Mouse (Mus musculus): ENCODE measurements around the gene Miga2. TPM values are rescaled to one million over a fixed set of nuclear protein-coding genes. Genes with fewer than 3 reads are reported as not detected.
A peak's percentile ranks its signal among the peaks of the same experiment; 100 is the strongest.

The Miga2 gene
- polyA plus RNA-seq, 1 experiment from 2014 or later: 32.0 TPM

DNA sequence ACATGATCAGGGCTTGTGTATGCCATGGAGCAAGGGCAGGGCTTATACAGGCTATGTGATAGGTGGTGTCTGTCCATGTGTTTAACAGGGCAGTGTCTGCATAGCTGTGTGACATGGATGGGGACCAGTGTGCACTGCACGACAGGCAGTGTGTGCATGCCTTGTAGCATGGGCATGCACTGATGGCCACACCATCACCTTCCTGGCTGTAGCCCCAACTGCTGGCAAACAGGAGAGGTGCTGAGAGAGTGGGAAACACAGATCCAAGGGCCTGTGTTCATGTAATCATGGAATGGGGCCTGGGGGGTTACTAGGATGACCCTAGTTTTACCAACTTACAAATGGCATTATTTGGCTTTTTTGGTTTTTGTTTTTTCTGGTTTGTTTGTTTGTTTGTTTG, 39.8 kb downstream of the Miga2 start:
- no peak overlapping the region for H3K4me3 ChIP-seq (ENCODE audit: low read length)
- H3K9me3 ChIP-seq (ENCODE audit: low read length): no peaks in the 10 kb centered on the region
- no peak overlapping the region for H3K4me2 ChIP-seq (replicated peaks; ENCODE audit: low read depth, low read length)
- no peaks in the 10 kb centered on the region for H3K4me1 ChIP-seq (ENCODE audit: insufficient read depth, low read length)
- 96% methylated on average over 1 of the region's 1 CpGs for WGBS
- H3K9ac ChIP-seq (replicated peaks; ENCODE audit: low read length): no peak overlapping the region
- H3K27me3 ChIP-seq (ENCODE audit: insufficient read depth, low read length): no peaks in the 10 kb centered on the region
- no peak overlapping the region for H3K27ac ChIP-seq (ENCODE audit: low read length)
- H3K36me3 ChIP-seq (ENCODE audit: insufficient read depth, low read length): peaks cover 50% of the 10 kb centered on the region
- ATAC-seq (ENCODE audit: low FRiP score, low TSS enrichment): no peak

DNA sequence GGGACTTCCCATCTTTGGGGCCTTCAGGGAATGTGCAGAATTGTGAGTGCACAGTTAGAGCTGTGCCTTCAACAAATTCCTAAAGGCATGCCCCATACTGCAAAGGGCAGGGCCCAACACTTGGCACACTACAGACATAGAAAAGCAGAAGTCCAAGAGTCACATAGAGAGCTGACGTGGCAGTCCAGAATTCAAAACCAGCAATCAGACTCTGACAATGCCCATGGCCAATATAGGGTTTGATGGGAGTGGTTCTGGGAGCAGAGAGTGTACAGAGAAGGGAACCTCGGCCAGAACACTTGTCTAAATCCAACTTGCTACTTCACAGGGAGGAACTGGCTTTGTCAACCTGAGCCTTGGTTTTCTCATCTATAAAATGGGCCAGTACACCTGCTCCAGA, 43.2 kb downstream of the Miga2 start:
- H3K36me3 ChIP-seq (ENCODE audit: insufficient read depth, low read length): peaks cover 34% of the 10 kb centered on the region
- no peaks in the 10 kb centered on the region for H3K27me3 ChIP-seq (ENCODE audit: insufficient read depth, low read length)
- no peaks in the 10 kb centered on the region for H3K4me1 ChIP-seq (ENCODE audit: insufficient read depth, low read length)
- H3K9me3 ChIP-seq (ENCODE audit: low read length): no peaks in the 10 kb centered on the region
- ATAC-seq (ENCODE audit: low FRiP score, low TSS enrichment): no peak; the same call in 1 of the 2 replicates
- H3K4me3 ChIP-seq (ENCODE audit: low read length): no peak overlapping the region
- no peak overlapping the region for H3K9ac ChIP-seq (replicated peaks; ENCODE audit: low read length)
- H3K4me2 ChIP-seq (replicated peaks; ENCODE audit: low read depth, low read length): no peak overlapping the region
- 82% methylated on average over 2 of the region's 2 CpGs for WGBS
- no peak overlapping the region for H3K27ac ChIP-seq (ENCODE audit: low read length)

DNA sequence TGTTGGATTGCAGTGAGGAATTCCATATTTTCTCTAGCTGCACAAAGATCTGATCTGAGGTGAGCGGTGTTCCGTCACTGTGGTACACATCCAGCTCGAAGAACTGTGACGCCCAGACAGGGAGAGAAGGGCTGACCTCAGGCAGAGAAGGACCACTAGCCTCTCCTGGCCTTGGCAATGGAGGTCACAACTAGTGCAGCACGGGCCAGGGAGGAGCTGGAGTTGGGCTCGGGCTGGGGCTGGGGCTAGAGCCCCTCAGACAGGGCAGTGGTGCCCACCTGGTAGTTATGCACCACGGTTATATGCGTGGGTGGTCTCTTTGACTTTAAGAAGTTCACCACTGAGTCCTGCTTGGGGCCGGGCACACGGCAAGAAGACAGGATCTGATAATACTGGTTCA, 43.7 kb downstream of the Miga2 start:
- Histone ChIP-seq H3K27ac (ENCODE audit: low read length) (no peak overlapping the region), H3K36me3 (ENCODE audit: insufficient read depth, low read length) (peaks cover 29% of the 10 kb centered on the region), H3K4me3 (ENCODE audit: low read length) (no peak overlapping the region), H3K9me3 (ENCODE audit: low read length) (no peaks in the 10 kb centered on the region), H3K9ac (replicated peaks; ENCODE audit: low read length) (no peak overlapping the region), H3K27me3 (ENCODE audit: insufficient read depth, low read length) (no peaks in the 10 kb centered on the region), H3K4me1 (ENCODE audit: insufficient read depth, low read length) (no peaks in the 10 kb centered on the region), H3K4me2 (replicated peaks; ENCODE audit: low read depth, low read length) (no peak overlapping the region)
- ATAC-seq (ENCODE audit: low FRiP score, low TSS enrichment): no peak
- 90% methylated on average over 10 of the region's 10 CpGs for WGBS

DNA sequence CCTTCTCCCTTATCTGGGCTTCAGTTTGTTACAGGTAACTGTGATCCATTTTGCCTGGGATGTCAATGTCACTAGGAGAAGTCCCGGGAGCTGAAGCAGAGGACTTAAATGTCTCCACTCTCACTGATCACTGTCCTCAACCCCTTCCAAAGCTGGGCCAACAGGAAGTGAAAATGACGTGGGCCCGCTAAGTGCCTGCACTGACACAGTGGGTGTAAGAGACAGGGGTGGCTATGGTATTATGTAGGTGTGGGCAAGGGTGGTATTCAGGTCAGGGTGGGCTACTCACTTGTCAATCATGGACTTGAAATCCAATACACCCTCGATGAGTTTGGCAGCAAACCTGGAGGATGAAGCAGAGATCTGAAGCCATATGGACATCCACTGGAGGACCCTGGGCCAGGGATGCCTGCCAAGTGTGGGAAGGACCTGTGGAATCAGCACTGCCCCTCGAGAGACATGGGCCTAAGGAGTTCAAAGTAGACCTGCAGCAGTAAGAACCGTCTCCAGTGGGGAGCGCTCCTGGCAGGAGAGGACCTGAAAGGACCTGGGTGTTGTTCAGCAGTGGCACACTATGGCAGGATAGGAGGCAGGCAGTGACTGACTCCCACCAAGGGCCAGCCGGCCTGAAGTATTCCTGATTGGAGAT, 44.5 kb downstream of the Miga2 start:
- no peaks in the 10 kb centered on the region for H3K9me3 ChIP-seq (ENCODE audit: low read length)
- WGBS: 84% methylated on average over 8 of the region's 8 CpGs
- no peaks in the 10 kb centered on the region for H3K27me3 ChIP-seq (ENCODE audit: insufficient read depth, low read length)
- no peaks in the 10 kb centered on the region for H3K4me1 ChIP-seq (ENCODE audit: insufficient read depth, low read length)
- no peak overlapping the region for H3K27ac ChIP-seq (ENCODE audit: low read length)
- ATAC-seq (ENCODE audit: low FRiP score, low TSS enrichment): no peak
- H3K36me3 ChIP-seq (ENCODE audit: insufficient read depth, low read length): peaks cover 29% of the 10 kb centered on the region
- H3K4me2 ChIP-seq (replicated peaks; ENCODE audit: low read depth, low read length): no peak overlapping the region
- no peak overlapping the region for H3K4me3 ChIP-seq (ENCODE audit: low read length)
- no peak overlapping the region for H3K9ac ChIP-seq (replicated peaks; ENCODE audit: low read length)

DNA sequence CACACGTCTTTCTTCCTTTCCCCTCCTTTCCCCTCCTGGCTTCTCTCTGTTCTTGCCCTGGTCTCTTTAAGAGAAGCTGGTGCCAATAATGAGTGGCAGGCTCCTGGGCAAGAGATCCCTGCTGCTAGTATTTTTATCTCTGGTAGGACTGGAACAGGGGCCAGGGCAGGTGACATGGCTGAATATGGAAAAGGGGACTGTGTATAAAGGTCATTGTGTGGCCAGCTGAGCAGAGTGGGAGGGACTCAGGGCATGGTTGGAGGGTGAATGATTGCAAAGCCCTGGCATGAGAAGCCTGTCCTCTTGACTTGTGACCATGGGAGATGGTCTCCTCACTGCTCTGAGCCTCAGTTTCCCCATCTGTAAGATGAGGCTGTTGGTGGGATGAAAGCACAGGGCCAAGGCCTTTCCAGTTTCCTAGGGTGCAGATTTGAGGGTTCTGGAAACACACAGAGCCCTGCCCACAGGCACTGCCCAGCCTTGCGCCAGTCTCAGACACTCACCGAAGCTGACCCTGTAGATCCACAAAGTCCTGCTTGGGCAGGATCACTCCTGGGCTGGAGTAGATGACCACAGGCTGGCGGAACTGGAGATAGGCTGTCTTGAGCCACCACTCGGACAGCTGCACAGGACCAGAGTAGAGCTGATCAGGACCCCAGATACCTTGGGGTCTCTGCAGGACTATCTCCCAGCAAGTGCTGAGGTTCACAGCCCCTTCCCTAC, 45.6 kb downstream of the Miga2 start:
- no peak overlapping the region for H3K27ac ChIP-seq (ENCODE audit: low read length)
- no peak overlapping the region for H3K9ac ChIP-seq (replicated peaks; ENCODE audit: low read length)
- WGBS: 84% methylated on average over 5 of the region's 5 CpGs
- H3K9me3 ChIP-seq (ENCODE audit: low read length): no peaks in the 10 kb centered on the region
- peaks cover 29% of the 10 kb centered on the region for H3K36me3 ChIP-seq (ENCODE audit: insufficient read depth, low read length)
- peaks cover 2% of the 10 kb centered on the region for H3K4me1 ChIP-seq (ENCODE audit: insufficient read depth, low read length)
- no peak overlapping the region for H3K4me2 ChIP-seq (replicated peaks; ENCODE audit: low read depth, low read length)
- no peak for ATAC-seq (ENCODE audit: low FRiP score, low TSS enrichment)
- no peaks in the 10 kb centered on the region for H3K27me3 ChIP-seq (ENCODE audit: insufficient read depth, low read length)
- H3K4me3 ChIP-seq (ENCODE audit: low read length): no peak overlapping the region

DNA sequence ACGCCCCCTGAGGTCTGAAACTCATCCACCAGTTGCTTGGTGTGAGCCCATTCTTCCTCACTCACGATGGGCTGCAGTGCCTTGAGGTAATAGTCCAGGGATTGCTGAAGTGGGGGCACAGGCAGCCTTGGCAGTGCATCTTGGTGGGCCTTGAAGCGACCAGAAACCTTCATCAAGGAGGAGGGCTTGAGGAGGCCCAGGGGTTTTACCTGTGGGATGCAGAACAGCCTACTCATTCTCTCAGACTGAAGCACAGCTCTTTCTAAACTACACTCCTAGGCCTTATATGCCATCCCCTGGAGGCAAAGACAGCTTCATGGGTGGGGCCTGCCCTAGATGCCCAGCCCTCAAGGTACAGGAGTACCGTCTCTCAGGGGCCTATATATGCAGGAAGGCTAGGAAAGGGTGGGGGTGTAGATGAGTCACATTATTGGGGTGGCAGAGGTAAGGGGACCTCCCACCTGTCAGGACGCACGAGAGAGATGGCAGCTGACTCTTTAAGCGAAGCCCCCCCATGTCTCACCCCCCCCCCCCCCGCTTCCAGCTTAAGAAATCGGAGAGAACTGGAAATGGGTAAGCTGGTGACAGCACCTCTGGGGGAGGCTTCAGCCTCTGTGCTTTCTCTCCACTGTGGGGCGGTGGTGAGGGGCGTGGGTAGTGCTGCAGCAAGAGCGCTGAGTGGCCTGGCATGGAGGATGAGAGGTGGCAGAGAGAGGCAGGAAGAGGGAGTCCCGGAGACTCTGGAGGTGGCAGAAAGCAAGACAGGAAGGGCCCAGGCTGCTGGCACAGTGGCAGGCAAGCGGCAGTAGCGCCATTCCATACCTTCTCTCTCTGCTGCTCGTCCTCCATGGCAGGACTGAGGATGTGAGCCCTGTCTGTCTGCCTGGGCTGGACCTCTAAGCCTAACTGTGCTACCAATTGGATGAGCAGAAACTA, 49.3 kb downstream of the Miga2 start:
- Histone ChIP-seq H3K27me3 (ENCODE audit: insufficient read depth, low read length) (no peaks in the 10 kb centered on the region), H3K9me3 (ENCODE audit: low read length) (no peaks in the 10 kb centered on the region), H3K36me3 (ENCODE audit: insufficient read depth, low read length) (peaks cover 6% of the 10 kb centered on the region; the same call in 1 of the 2 replicates), H3K27ac (ENCODE audit: low read length) (no peak overlapping the region), H3K9ac (replicated peaks; ENCODE audit: low read length) (0 out of 2 replicates have a peak overlapping the region, but pooled peaks have one; percentile 26), H3K4me2 (replicated peaks; ENCODE audit: low read depth, low read length) (no peak overlapping the region), H3K4me1 (ENCODE audit: insufficient read depth, low read length) (peaks cover 17% of the 10 kb centered on the region), H3K4me3 (ENCODE audit: low read length) (no peak overlapping the region)
- WGBS: 85% methylated on average over 16 of the region's 16 CpGs
- ATAC-seq (ENCODE audit: low FRiP score, low TSS enrichment): no peak

DNA sequence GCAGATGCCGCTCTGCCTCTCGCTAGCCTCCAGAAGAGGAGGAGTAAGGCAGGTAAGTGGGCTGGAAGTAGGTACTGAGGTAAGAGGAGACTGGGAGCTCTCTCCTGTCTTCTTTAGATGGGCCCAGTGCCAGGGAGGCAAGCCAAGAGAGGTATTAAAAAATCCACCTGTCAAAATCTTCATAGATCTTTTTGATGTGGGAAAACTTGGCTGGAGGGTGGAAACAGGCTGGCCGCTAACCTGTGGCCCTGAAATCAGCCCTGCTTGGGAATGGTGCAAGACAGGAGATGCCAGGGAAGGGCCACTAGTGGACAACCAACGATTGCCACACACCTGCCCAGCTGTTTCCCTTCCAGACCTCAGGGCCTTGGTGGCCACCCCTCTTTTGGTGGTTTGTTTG, 50.1 kb downstream of the Miga2 start:
- H3K4me2 ChIP-seq (replicated peaks; ENCODE audit: low read depth, low read length): peak overlapping the region; percentile 87; the same call in 1 of the 2 replicates
- ATAC-seq (ENCODE audit: low FRiP score, low TSS enrichment): no peak
- H3K27me3 ChIP-seq (ENCODE audit: insufficient read depth, low read length): no peaks in the 10 kb centered on the region
- no peaks in the 10 kb centered on the region for H3K9me3 ChIP-seq (ENCODE audit: low read length)
- H3K4me3 ChIP-seq (ENCODE audit: low read length): no peak overlapping the region
- 87% methylated on average over 4 of the region's 4 CpGs for WGBS
- 0 out of 2 replicates have a peak, but pooled peaks cover 3% of the 10 kb centered on the region for H3K36me3 ChIP-seq (ENCODE audit: insufficient read depth, low read length)
- peaks cover 25% of the 10 kb centered on the region for H3K4me1 ChIP-seq (ENCODE audit: insufficient read depth, low read length)
- no peak overlapping the region for H3K27ac ChIP-seq (ENCODE audit: low read length)
- no peak overlapping the region for H3K9ac ChIP-seq (replicated peaks; ENCODE audit: low read length)

DNA sequence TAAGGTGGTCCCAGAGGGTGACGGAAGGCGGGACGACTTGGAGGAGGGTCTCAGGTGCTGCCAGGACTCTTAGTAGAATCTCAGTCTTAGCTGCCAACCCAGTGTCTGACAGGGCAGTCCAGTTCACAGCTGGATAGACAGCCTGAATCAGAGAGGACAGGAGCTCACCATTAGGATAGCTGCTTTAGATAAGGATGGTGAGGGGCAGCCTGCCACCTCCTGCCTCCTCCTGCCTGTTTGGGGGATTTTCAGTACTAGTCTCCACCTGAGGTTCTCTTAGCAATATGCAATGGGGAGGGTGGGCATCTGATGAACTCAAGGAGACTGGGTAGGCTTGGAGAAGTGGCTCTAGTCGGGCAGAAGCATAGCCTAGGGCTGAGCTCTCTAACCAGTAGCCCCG, 50.6 kb downstream of the Miga2 start:
- no peaks in the 10 kb centered on the region for H3K9me3 ChIP-seq (ENCODE audit: low read length)
- H3K27ac ChIP-seq (ENCODE audit: low read length): no peak overlapping the region
- peak overlapping the region; percentile 98 for H3K9ac ChIP-seq (replicated peaks; ENCODE audit: low read length)
- no peaks in the 10 kb centered on the region for H3K27me3 ChIP-seq (ENCODE audit: insufficient read depth, low read length)
- peaks cover 29% of the 10 kb centered on the region for H3K4me1 ChIP-seq (ENCODE audit: insufficient read depth, low read length)
- WGBS: 53% methylated on average over 5 of the region's 5 CpGs
- peak overlapping the region; percentile 91 for H3K4me3 ChIP-seq (ENCODE audit: low read length)
- no peaks in the 10 kb centered on the region for H3K36me3 ChIP-seq (ENCODE audit: insufficient read depth, low read length)
- no peak for ATAC-seq (ENCODE audit: low FRiP score, low TSS enrichment)
- peak overlapping the region; percentile 87 for H3K4me2 ChIP-seq (replicated peaks; ENCODE audit: low read depth, low read length)

DNA sequence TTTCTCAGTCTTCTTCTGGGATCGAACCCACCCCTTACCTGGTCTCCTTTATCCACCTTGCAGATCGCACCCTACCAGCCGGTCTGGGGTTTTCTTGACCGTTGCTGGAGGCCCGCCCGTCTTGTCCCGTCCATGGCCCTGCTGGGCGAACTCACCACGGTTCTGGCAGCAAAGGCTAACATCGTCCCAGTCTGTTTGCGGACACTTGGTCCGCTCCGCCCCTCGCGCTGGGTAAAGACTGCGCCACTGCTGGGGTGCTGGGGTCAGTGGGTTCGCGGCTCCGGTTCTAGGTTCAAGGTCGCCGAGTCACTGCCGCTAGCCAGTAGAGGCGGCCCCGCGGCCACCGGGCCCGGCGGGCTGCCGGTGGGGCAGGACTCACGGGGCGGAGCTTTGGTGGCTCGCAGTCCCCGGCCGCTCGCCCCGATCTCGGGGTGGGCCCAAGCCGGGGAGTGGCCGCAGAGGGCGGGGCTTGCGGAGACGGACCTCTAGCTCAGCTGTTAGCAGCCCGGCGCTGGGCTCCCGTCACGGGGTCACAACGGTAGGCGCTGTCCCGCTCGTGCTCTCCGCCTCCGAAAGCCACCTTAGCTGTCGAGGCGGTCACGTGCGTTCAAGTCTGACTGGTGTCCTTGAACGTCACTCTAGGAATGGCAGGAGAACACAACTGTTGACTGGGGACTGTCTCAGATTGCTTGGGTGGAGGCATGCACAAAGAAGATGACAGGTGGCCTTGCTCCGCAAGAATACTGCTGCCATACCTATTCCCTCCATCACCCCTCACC, 51.3 kb downstream of the Miga2 start, which contains the start of gene Crat:
TSS of gene Crat (minus strand) at position 657 of the 779 bp plus-strand sequence.
- peaks cover 29% of the 10 kb centered on the region for H3K4me1 ChIP-seq (ENCODE audit: insufficient read depth, low read length)
- under 1% methylated on average over 57 of the region's 58 CpGs for WGBS
- peak; percentile 92 for ATAC-seq (ENCODE audit: low FRiP score, low TSS enrichment)

More for the DNA sequence above, 51.3 kb downstream of the Miga2 start, which contains the start of gene Crat:
- H3K27me3 ChIP-seq (ENCODE audit: insufficient read depth, low read length): no peaks in the 10 kb centered on the region
- peak within 1 kb of the TSS; percentile 98 for H3K9ac ChIP-seq (replicated peaks; ENCODE audit: low read length)
- peak within 1 kb of the TSS; percentile 87 for H3K4me2 ChIP-seq (replicated peaks; ENCODE audit: low read depth, low read length)
- no peaks in the 10 kb centered on the region for H3K36me3 ChIP-seq (ENCODE audit: insufficient read depth, low read length)
- H3K9me3 ChIP-seq (ENCODE audit: low read length): no peaks in the 10 kb centered on the region
- H3K4me3 ChIP-seq (ENCODE audit: low read length): peak within 1 kb of the TSS; percentile 91
- H3K27ac ChIP-seq (ENCODE audit: low read length): peak within 1 kb of the TSS; percentile 99

All from kidney, embryonic 16.5 days (tissue).